Mouse (Mus musculus) megakaryocyte, embryonic 14.5 days (primary cell): ENCODE data around the gene Gosr2.

Source experiments
- FLI1 ChIP-seq: IDR thresholded peaks from 2 replicates; pipeline ENCODE4 v1.6.1; 2012; ENCODE audit warnings: low read length, inconsistent platforms, mixed read lengths
- GATA1 ChIP-seq: IDR thresholded peaks from 3 replicates; pipeline ENCODE4 v1.6.1; 2012; ENCODE audit warnings: mixed read lengths, low read length, inconsistent platforms, borderline replicate concordance

DNA sequence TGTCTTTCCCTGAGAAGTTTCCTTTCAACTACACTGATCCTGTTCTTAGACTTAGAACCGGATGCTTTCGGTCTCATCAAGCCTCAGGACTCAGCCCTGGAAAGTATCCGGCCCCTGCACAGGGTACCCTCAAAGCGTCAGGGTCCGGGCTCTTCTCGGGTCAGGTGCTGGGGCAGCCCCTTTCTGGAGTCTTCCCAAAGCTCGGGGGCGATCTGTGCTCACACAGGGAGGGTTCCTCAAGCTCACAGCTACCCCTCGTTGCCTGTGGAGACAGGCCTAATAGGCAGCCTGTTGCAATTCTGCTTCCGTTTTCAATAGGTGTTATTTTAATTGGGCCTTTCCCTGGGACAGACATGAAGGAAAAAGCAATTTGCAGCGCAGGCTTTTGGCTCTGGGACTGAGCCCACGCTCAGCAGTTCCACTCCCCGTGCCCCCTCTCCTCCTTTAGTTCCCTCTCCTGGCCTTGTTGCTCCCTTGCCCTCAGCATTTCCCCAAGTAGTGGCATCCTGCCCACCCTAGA, 30.7 kb downstream of the Gosr2 start:
- TF ChIP-seq GATA1 (no peak), FLI1 (no peak)
